ENCODE assay signal across 8 mouse cellular contexts in the genomic region with DNA sequence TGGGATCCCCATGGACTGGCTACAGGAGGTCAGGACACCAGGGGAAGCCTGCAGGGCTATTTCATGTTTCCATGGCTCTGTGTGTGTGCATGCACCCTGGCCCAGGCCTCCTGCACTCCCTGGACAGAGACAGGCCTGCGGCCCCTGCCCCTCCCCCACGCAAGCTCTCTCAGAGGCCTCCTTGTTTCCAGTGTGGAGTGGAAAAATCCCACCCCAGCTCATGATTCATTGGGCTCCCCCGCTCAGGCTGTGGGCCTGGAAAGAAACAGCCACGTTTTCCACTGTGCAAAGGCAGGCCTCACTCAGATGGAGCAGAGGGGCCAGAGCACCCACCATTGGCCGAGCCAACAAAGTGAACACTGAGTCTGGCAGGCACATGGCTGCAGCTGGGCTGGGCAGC. TPM values are rescaled to one million over a fixed set of nuclear protein-coding genes. Genes with fewer than 3 reads are reported as not detected.
DNase-seq lines count a peak whose midpoint lies in the region; ATAC-seq and TF ChIP-seq lines count a peak whose summit lies in the region.

No protein-coding gene starts in this region.

- 78% methylated on average over 5 of the region's 5 CpGs for WGBS in cerebellum, adult 2 months
- 60% methylated on average over 5 of the region's 5 CpGs for WGBS in midbrain, embryonic 14.5 days

- H3K27ac ChIP-seq in cerebellum, adult 2 months (ENCODE audit: insufficient read depth, low read length), result no peak overlapping the region
- H3K27ac ChIP-seq in midbrain, embryonic 14.5 days (replicated peaks; ENCODE audit: low read depth, low read length), result no peak overlapping the region

- DNase-seq in cerebellum, adult 2 months, result peak; percentile 40 to 48
- DNase-seq in cerebellum, adult 11 months, result no peak
- DNase-seq in urinary bladder, postnatal 14 days (ENCODE audit: low spot score), result peak; percentile 37
- DNase-seq in urinary bladder, postnatal 25 days (ENCODE audit: low spot score), result no peak
- peak; percentile 69 for DNase-seq in kidney, postnatal 14 days
- peak; percentile 36 for DNase-seq in midbrain, embryonic 14.5 days
- no peak for DNase-seq in spleen, postnatal 14 days (ENCODE audit: low spot score in 2 of 2)
- DNase-seq in thymus, postnatal 4 days, result no peak

- H3K9ac ChIP-seq in midbrain, embryonic 14.5 days (replicated peaks; ENCODE audit: low read length), result 0 out of 2 replicates have a peak overlapping the region, but pooled peaks have one; percentile 10

- peaks cover 46% of the 10 kb centered on the region for H3K4me1 ChIP-seq in cerebellum, adult 2 months (ENCODE audit: control insufficient read depth, insufficient read depth, low read length)
- peaks cover 21% of the 10 kb centered on the region for H3K4me1 ChIP-seq in midbrain, embryonic 14.5 days (ENCODE audit: control insufficient read depth, insufficient read depth, low read length)

- no peak for TF ChIP-seq POLR2A in cerebellum, adult 2 months (IDR thresholded peaks at IDR 0.05; ENCODE audit: borderline replicate concordance, insufficient read depth, low read length)

- H3K9me3 ChIP-seq in midbrain, embryonic 14.5 days (ENCODE audit: control insufficient read depth, low read length), result no peaks in the 10 kb centered on the region

- ATAC-seq in midbrain, embryonic 14.5 days (ENCODE audit: low FRiP score, low TSS enrichment), result peak; percentile 37; the same call in 1 of the 2 replicates

- H3K27me3 ChIP-seq in cerebellum, adult 2 months (ENCODE audit: control insufficient read depth, insufficient read depth, low read length), result no peaks in the 10 kb centered on the region
- no peaks in the 10 kb centered on the region for H3K27me3 ChIP-seq in midbrain, embryonic 14.5 days (ENCODE audit: control insufficient read depth, insufficient read depth, low read length)

- no peak for TF ChIP-seq CTCF in cerebellum, adult 2 months (IDR thresholded peaks at IDR 0.05; ENCODE audit: borderline replicate concordance, insufficient read depth, low read depth, low read length)

- H3K4me3 ChIP-seq in cerebellum, adult 2 months (replicated peaks; ENCODE audit: insufficient read depth, low read depth, low read length), result no peak overlapping the region
- H3K4me3 ChIP-seq in midbrain, embryonic 14.5 days (replicated peaks; ENCODE audit: low read depth, low read length), result no peak overlapping the region

- H3K36me3 ChIP-seq in midbrain, embryonic 14.5 days (ENCODE audit: control insufficient read depth, insufficient read depth, low read length), result no peaks in the 10 kb centered on the region

- H3K4me2 ChIP-seq in midbrain, embryonic 14.5 days (ENCODE audit: low read length), result no peak overlapping the region

RNA-seq across cellular contexts. Expression of a gene that starts 15.1 kb away (rescaled TPM):
- 24.2 and 27.4 TPM in 2 replicates for polyA plus RNA-seq in cerebellum, adult 2 months (2012; rRNA removed)
- 1.2 and 1.4 TPM in 2 replicates for polyA plus RNA-seq in midbrain, embryonic 14.5 days (2014; fragmentation: Nextera tagmentation; extraction: Ambion mirVana)

RNA-seq across cellular contexts. Expression of a gene that starts 57.0 kb away (rescaled TPM):
- polyA plus RNA-seq in cerebellum, adult 2 months (2012; rRNA removed), result 0.06 TPM in 1 of 2 replicates, not detected in the other
- not detected in 2 replicates for polyA plus RNA-seq in midbrain, embryonic 14.5 days (2014; fragmentation: Nextera tagmentation; extraction: Ambion mirVana)

Comparison
In these comparisons a context has a peak if more than half of its experiments do, and no peak if none do; other contexts are left out.
1. DNase-seq: peak in cerebellum, adult 2 months (2 of 2), urinary bladder, postnatal 14 days (single experiment), kidney, postnatal 14 days (single experiment) and midbrain, embryonic 14.5 days (single experiment); none in cerebellum, adult 11 months (single experiment), urinary bladder, postnatal 25 days (single experiment), spleen, postnatal 14 days (0 of 2) and thymus, postnatal 4 days (single experiment).
2. RNA of a gene that starts 15.1 kb away (polyA plus RNA-seq): 24.2 to 27.4 TPM in cerebellum, adult 2 months; 1.2 to 1.4 TPM in midbrain, embryonic 14.5 days; every median in the first group is over 10 times any median in the second.